Mouse (Mus musculus) cerebellum, adult 2 months (tissue): ENCODE results near the gene Slc25a36.

ENCODE experiments used
- CTCF ChIP-seq: fragments of 200-500 bp; IDR thresholded peaks from 2 replicates; pipeline ENCODE4 v1.5.1; 2011; ENCODE audit warnings: low read depth, mild to moderate bottlenecking, control low read depth, low read length, moderate library complexity, borderline replicate concordance; ENCODE audit not compliant: insufficient read depth
- POLR2A ChIP-seq: fragments of 200-500 bp; IDR thresholded peaks from 2 replicates; pipeline ENCODE4 v1.6.1; 2011; ENCODE audit warnings: low read length, control low read depth, borderline replicate concordance; ENCODE audit not compliant: insufficient read depth

GRCm38 (mm10) chr9:97112797-97113554 lies 2.0 kb upstream of the Slc25a36 start:
- no peak for TF ChIP-seq POLR2A
- TF ChIP-seq CTCF, result no peak
